Mouse (Mus musculus) lung, adult 2 months (tissue): Measurements from ENCODE around the gene Nr4a1.
A peak's percentile ranks its signal among the peaks of the same experiment; 100 is the strongest.

ENCODE experiments used
- CTCF ChIP-seq: fragments of 200-500 bp; IDR thresholded peaks from 2 replicates; pipeline ENCODE4 v1.5.1; 2011; ENCODE audit warnings: mild to moderate bottlenecking, low read length, control low read depth; ENCODE audit not compliant: insufficient read depth
- POLR2A ChIP-seq: fragments of 200-500 bp; IDR thresholded peaks from 2 replicates; pipeline ENCODE4 v1.6.1; 2011; ENCODE audit warnings: low read depth, mild to moderate bottlenecking, control low read depth, low read length, borderline replicate concordance; ENCODE audit errors: extremely low read depth

DNA sequence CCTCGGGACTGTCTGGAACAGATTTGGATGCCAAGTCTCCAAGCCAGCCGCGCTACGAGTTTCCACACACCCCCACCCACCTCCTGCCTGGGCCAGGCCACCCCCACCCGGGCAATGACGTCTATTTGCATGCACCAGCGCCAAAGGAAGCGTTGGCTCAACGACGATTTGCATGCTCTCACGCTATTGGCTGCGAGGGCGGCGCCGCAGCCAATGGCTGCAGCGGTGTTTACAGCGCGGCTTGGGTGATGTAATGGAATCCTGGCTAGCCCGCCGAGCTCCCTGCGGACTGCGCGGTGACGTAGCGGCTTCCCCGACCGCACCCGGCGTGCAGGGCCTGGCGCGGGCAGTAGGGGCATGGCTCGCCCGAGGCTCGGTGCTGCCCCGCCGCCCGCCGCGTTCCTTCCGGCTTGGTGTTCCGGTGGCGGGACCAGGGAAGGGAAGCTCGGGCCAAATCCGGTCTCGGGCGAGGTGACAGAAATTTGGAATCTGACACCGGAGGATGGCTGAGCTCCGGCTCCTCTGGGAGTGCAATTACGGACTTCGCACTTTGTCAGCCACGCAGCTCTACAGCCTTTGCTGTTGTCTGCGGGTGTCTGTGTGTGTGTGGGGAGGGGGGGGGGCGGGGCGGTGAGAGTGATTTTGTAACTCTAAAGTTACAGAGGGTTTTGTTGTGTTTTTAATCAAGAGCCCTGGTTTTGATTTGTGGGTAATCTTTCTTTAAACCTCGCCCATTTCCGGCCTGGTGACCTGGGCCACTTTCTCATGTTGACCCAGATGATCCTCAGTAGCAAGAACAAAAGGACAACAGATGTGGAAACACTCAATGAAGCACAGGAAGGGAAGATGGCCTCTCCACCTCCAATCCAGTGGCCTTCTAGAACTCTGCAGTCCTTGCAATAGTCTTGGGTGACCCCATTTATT, 7.6 kb upstream of the Nr4a1 start:
- TF ChIP-seq CTCF (no peak), POLR2A (peak; percentile 74)
